Mouse (Mus musculus) frontal cortex, postnatal 14 days (tissue): ENCODE measurements around the gene F2rl3.

Source experiments
- DNase-seq, 2 experiments: peaks; one replicate each; pipeline ENCODE4 v3.0.0; 2022; ENCODE audit warnings: low spot score in 2 of 2

F2rl3 gene

GRCm38 (mm10) chr8:72765696-72766095, 4.0 kb downstream of the F2rl3 start:
- DNase-seq = no peak

GRCm38 (mm10) chr8:72766777-72767176, 5.1 kb downstream of the F2rl3 start:
- DNase-seq = no peak

GRCm38 (mm10) chr8:72777797-72778196, 16.1 kb downstream of the F2rl3 start:
- no peak for DNase-seq

- DNase-seq = no peak
Observed at GRCm38 (mm10) chr8:72780644-72781043, 19.0 kb downstream of the F2rl3 start.

- no peak for DNase-seq
Observed at GRCm38 (mm10) chr8:72801583-72801982, 39.9 kb downstream of the F2rl3 start.

GRCm38 (mm10) chr8:72812690-72813089, 51.0 kb downstream of the F2rl3 start:
- DNase-seq = no peak
